ENCODE assay signal across 22 mouse cellular contexts in the genomic region with DNA sequence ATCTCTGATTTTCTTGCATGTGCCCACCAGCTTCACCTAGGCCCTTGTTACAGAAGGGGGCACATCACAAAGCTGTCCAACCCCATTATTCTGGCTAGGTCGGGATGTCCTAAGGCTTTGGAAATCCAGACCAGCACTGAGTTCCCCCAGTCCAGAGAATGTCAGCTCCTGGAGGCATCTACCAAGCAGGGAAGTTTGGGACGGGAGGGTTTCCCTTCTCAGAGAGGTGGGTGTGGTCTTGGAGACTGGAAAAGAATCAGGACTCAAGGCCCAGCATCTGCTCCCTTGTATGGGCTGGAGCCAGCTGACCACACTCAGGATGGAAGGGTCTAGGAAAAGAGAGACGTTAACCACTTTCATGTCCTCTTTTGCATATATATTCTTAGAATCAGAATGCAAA.
"Had no signal": no experiment of that assay in that cellular context is flagged by ENCODE, and none has a peak within 500 bp of the region (broad histone marks: within the 10 kb centered on the region; RNA-seq: fewer than 3 reads in every experiment).

No protein-coding gene starts in this region.

- H3K9ac ChIP-seq: limb, embryonic 13.5 days; liver, embryonic 12.5 days; liver, embryonic 15.5 days; midbrain, embryonic 12.5 days; midbrain, embryonic 15.5 days; neural tube, embryonic 12.5 days; neural tube, embryonic 15.5 days; stomach, embryonic 15.5 days had no signal

- H3K36me3 ChIP-seq: limb, embryonic 10.5 days; limb, embryonic 13.5 days; liver, embryonic 12.5 days; liver, embryonic 15.5 days; midbrain, embryonic 15.5 days; neural tube, embryonic 15.5 days; stomach, embryonic 15.5 days had no signal

- H3K27me3 ChIP-seq: liver, embryonic 12.5 days; liver, embryonic 15.5 days; midbrain, embryonic 12.5 days; midbrain, embryonic 15.5 days; neural tube, embryonic 12.5 days; neural tube, embryonic 15.5 days; stomach, embryonic 15.5 days had no signal

- H3K27ac ChIP-seq: kidney, postnatal 0 days; layer of hippocampus, adult 2 months; limb, embryonic 10.5 days; limb, embryonic 13.5 days; liver, embryonic 12.5 days; liver, embryonic 15.5 days; macrophage; midbrain, embryonic 12.5 days; midbrain, embryonic 15.5 days; neural tube, embryonic 12.5 days; neural tube, embryonic 15.5 days; stomach, embryonic 15.5 days had no signal

- H3K4me3 ChIP-seq: layer of hippocampus, adult 2 months; limb, embryonic 13.5 days; liver, embryonic 12.5 days; liver, embryonic 15.5 days; midbrain, embryonic 12.5 days; midbrain, embryonic 15.5 days; neural tube, embryonic 12.5 days; neural tube, embryonic 15.5 days; stomach, embryonic 15.5 days had no signal

- H3K4me1 ChIP-seq: midbrain, embryonic 12.5 days; midbrain, embryonic 15.5 days; neural tube, embryonic 12.5 days; neural tube, embryonic 15.5 days had no signal

- ATAC-seq: liver, embryonic 12.5 days had no signal

- H3K4me2 ChIP-seq: limb, embryonic 13.5 days; liver, embryonic 12.5 days; midbrain, embryonic 12.5 days; midbrain, embryonic 15.5 days; neural tube, embryonic 12.5 days; neural tube, embryonic 15.5 days; stomach, embryonic 15.5 days had no signal

- H3K9me3 ChIP-seq: limb, embryonic 10.5 days; liver, embryonic 15.5 days; midbrain, embryonic 12.5 days; midbrain, embryonic 15.5 days; neural tube, embryonic 12.5 days; neural tube, embryonic 15.5 days; stomach, embryonic 15.5 days had no signal

- DNase-seq: kidney, adult 2 months; kidney, postnatal 25 days; layer of hippocampus, adult 9-11 months; lung, adult 2 months; lung, postnatal 10 days; right cerebral cortex, adult 18-20 months; right cerebral cortex, postnatal 25 days; spleen, adult 18-20 months; thymus, adult 18-20 months; thymus, postnatal 36 days had no signal
